Mouse (Mus musculus) limb, embryonic 11.5 days (tissue): ENCODE results near the gene Dnase1. TPM values are rescaled to one million over a fixed set of nuclear protein-coding genes. Genes with fewer than 3 reads are reported as not detected.
A peak's percentile ranks its signal among the peaks of the same experiment; 100 is the strongest.
"Not testable (repeated sequence)": the region's sequence is repeated elsewhere in the genome, so short reads cannot be mapped to it uniquely, and the experiment has no call there.

Experiments used
- ATAC-seq: fragments of 200-750 bp; cut with Nextera tagmentation; 2 replicates; pipeline ENCODE4 v1.8.0; 2017; ENCODE audit warnings: low read depth; ENCODE audit not compliant: insufficient number of reproducible peaks, low FRiP score, low TSS enrichment
- DNase-seq: peaks from one replicate; pipeline ENCODE4 v3.0.0-alpha.2; 2015; ENCODE audit warnings: low spot score
- H3K27ac ChIP-seq: fragments of 300-500 bp; sonication (generic); replicated peaks from 2 replicates; pipeline ENCODE4 v1.5.1; 2014; ENCODE audit warnings: low read depth, mild to moderate bottlenecking, low read length
- H3K27me3 ChIP-seq: fragments of 300-500 bp; sonication (generic); 2 replicates; pipeline ENCODE4 v1.6.1; 2014; ENCODE audit warnings: mild to moderate bottlenecking, low read length, mixed read lengths; ENCODE audit not compliant: control insufficient read depth, insufficient read depth
- H3K36me3 ChIP-seq: fragments of 300-500 bp; sonication (generic); 2 replicates; pipeline ENCODE4 v1.6.1; 2014; ENCODE audit warnings: mild to moderate bottlenecking, low read length, moderate library complexity, mixed read lengths; ENCODE audit not compliant: control insufficient read depth, insufficient read depth
- H3K4me1 ChIP-seq: fragments of 300-500 bp; sonication (generic); 2 replicates; pipeline ENCODE4 v1.6.1; 2014; ENCODE audit warnings: low read length, mixed read lengths; ENCODE audit not compliant: control insufficient read depth, insufficient read depth
- H3K4me2 ChIP-seq: fragments of 300-500 bp; sonication (generic); 2 replicates; pipeline ENCODE4 v1.6.1; 2014; ENCODE audit warnings: low read depth, mild to moderate bottlenecking, moderate library complexity; ENCODE audit not compliant: severe bottlenecking
- H3K4me3 ChIP-seq: fragments of 300-500 bp; sonication (generic); 2 replicates; pipeline ENCODE4 v1.5.1; 2014; ENCODE audit warnings: low read depth, low read length
- H3K9ac ChIP-seq: fragments of 300-500 bp; sonication (generic); 2 replicates; pipeline ENCODE4 v1.6.1; 2014; ENCODE audit warnings: mild to moderate bottlenecking, low read length
- H3K9me3 ChIP-seq: fragments of 300-500 bp; sonication (generic); 2 replicates; pipeline ENCODE4 v1.6.1; 2016; ENCODE audit warnings: low read length; ENCODE audit not compliant: control insufficient read depth
- WGBS: fragments of 180-500 bp; shearing (Covaris S2); extraction: QIAGEN DNeasy Blood & Tissue Kit; methylation state at CpG from one replicate; pipeline ENCODE4 v1.1.7; 2014; 5-methylcytosine and 5-hydroxymethylcytosine counted together
- polyA plus RNA-seq: library from polyadenylated mRNA; unstranded; fragments of >200 nt; fragmentation: Nextera tagmentation; extraction: Ambion mirVana; gene quantifications from 2 replicates; pipeline ENCODE4 v1.2.1, GENCODE M21; 2014

Dnase1 gene
- polyA plus RNA-seq, 1 experiment from 2014 or later = 4.1 TPM

GRCm38 (mm10) chr16:4064945-4065344 lies 28.2 kb downstream of the Dnase1 start:
- H3K4me2 ChIP-seq = no peak overlapping the region
- no peak overlapping the region for H3K27ac ChIP-seq
- no peaks in the 10 kb centered on the region for H3K9me3 ChIP-seq
- DNase-seq (no peak), ATAC-seq (no peak)
- no peak overlapping the region for H3K4me3 ChIP-seq
- peaks cover 33% of the 10 kb centered on the region for H3K36me3 ChIP-seq
- 92% methylated on average over 4 of the region's 4 CpGs for WGBS
- no peak overlapping the region for H3K9ac ChIP-seq
- H3K4me1 ChIP-seq = no peaks in the 10 kb centered on the region
- H3K27me3 ChIP-seq = no peaks in the 10 kb centered on the region

GRCm38 (mm10) chr16:4068588-4068987 lies 31.8 kb downstream of the Dnase1 start:
- peak; percentile 52 for DNase-seq
- H3K36me3 ChIP-seq = peaks cover 17% of the 10 kb centered on the region
- WGBS = 61% methylated on average over 8 of the region's 8 CpGs
- H3K27me3 ChIP-seq = no peaks in the 10 kb centered on the region
- ATAC-seq = no peak
- H3K9me3 ChIP-seq = no peaks in the 10 kb centered on the region
- no peak overlapping the region for H3K4me3 ChIP-seq
- H3K9ac ChIP-seq = no peak overlapping the region
- no peak overlapping the region for H3K27ac ChIP-seq
- H3K4me2 ChIP-seq = no peak overlapping the region
- no peaks in the 10 kb centered on the region for H3K4me1 ChIP-seq

- Histone ChIP-seq H3K27ac (no peak overlapping the region), H3K36me3 (no peaks in the 10 kb centered on the region), H3K9me3 (no peaks in the 10 kb centered on the region), H3K9ac (no peak overlapping the region), H3K4me3 (no peak overlapping the region), H3K4me1 (peaks cover 4% of the 10 kb centered on the region), H3K27me3 (no peaks in the 10 kb centered on the region), H3K4me2 (no peak overlapping the region)
- ATAC-seq (no peak), DNase-seq (no peak)
- WGBS = 74% methylated on average over 6 of the region's 6 CpGs
These were observed 37.6 kb downstream of the Dnase1 start for GRCm38 (mm10) chr16:4074297-4074696.

- DNase-seq (no peak), ATAC-seq (no peak)
- 80% methylated on average over 3 of the region's 3 CpGs for WGBS
- peaks cover 4% of the 10 kb centered on the region for H3K4me1 ChIP-seq
- H3K4me2 ChIP-seq = no peak overlapping the region
- H3K27me3 ChIP-seq = no peaks in the 10 kb centered on the region
- no peak overlapping the region for H3K9ac ChIP-seq
- no peak overlapping the region for H3K27ac ChIP-seq
- no peak overlapping the region for H3K4me3 ChIP-seq
- no peaks in the 10 kb centered on the region for H3K36me3 ChIP-seq
- H3K9me3 ChIP-seq = no peaks in the 10 kb centered on the region
These were observed 38.1 kb downstream of the Dnase1 start for GRCm38 (mm10) chr16:4074836-4075235.

GRCm38 (mm10) chr16:4077384-4078061 lies 40.8 kb downstream of the Dnase1 start, which contains the start of gene Trap1:
Trap1 (minus strand) TSS chr16:4077827.
- no peaks in the 10 kb centered on the region for H3K36me3 ChIP-seq
- H3K9ac ChIP-seq = peak within 1 kb of the TSS; percentile 81
- H3K4me3 ChIP-seq = peak within 1 kb of the TSS; percentile 95
- WGBS = under 1% methylated on average over 58 of the region's 58 CpGs
- DNase-seq = peak; percentile 95
- H3K27me3 ChIP-seq = no peaks in the 10 kb centered on the region
- H3K4me1 ChIP-seq = peaks cover 4% of the 10 kb centered on the region
- no peaks in the 10 kb centered on the region for H3K9me3 ChIP-seq
- ATAC-seq = peak; percentile 92
- peak within 1 kb of the TSS; percentile 65 for H3K27ac ChIP-seq
- peak within 1 kb of the TSS; percentile 60 for H3K4me2 ChIP-seq

GRCm38 (mm10) chr16:4078302-4078701 lies 41.6 kb downstream of the Dnase1 start:
- not testable (repeated sequence) for H3K36me3 ChIP-seq, DNase-seq, H3K9ac ChIP-seq, H3K4me1 ChIP-seq, ATAC-seq, H3K27ac ChIP-seq, H3K27me3 ChIP-seq, H3K9me3 ChIP-seq
- WGBS = 76% methylated on average over 10 of the region's 10 CpGs
- Histone ChIP-seq H3K4me3 (peak overlapping the region; percentile 95; the same call in 1 of the 2 replicates), H3K4me2 (peak overlapping the region; percentile 60; the same call in 1 of the 2 replicates)

- no peak overlapping the region for H3K4me2 ChIP-seq
- no peak for DNase-seq
- no peak for ATAC-seq
- H3K9ac ChIP-seq = no peak overlapping the region
- peaks cover 4% of the 10 kb centered on the region for H3K4me1 ChIP-seq
- 78% methylated on average over 1 of the region's 1 CpGs for WGBS
- no peak overlapping the region for H3K4me3 ChIP-seq
- peaks cover 7% of the 10 kb centered on the region for H3K36me3 ChIP-seq
- H3K27me3 ChIP-seq = no peaks in the 10 kb centered on the region
- no peaks in the 10 kb centered on the region for H3K9me3 ChIP-seq
- no peak overlapping the region for H3K27ac ChIP-seq
These were observed 42.9 kb downstream of the Dnase1 start for GRCm38 (mm10) chr16:4079656-4080055.

DNA sequence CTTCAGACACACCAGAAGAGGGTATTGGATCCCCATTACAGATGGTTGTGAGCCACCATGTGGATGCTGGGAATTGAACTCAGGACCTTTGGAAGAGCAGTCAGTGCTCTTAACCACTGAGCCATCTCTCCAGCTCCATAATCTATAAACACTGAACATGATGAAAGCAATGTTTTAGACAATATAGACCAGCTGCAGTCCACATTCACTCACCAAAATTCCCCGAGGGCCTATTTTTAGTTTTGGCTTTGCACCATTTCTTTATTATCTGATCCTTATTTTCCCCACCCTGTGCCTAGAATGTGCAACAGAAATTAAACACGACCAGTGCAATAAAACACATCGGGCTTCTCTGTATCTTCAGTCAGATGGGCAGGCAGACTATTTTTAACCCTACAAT lies 43.7 kb downstream of the Dnase1 start:
- not testable (repeated sequence) for H3K27ac ChIP-seq, H3K9ac ChIP-seq, ATAC-seq, H3K9me3 ChIP-seq, H3K27me3 ChIP-seq, DNase-seq, H3K4me1 ChIP-seq, H3K4me3 ChIP-seq, H3K4me2 ChIP-seq
- WGBS = 73% methylated on average over 3 of the region's 3 CpGs
- H3K36me3 ChIP-seq = peaks cover 15% of the 10 kb centered on the region

- Histone ChIP-seq H3K4me1 (no peaks in the 10 kb centered on the region), H3K27ac (no peak overlapping the region), H3K27me3 (no peaks in the 10 kb centered on the region), H3K4me2 (no peak overlapping the region), H3K9ac (no peak overlapping the region), H3K9me3 (no peaks in the 10 kb centered on the region), H3K4me3 (no peak overlapping the region), H3K36me3 (peaks cover 40% of the 10 kb centered on the region)
- no peak for ATAC-seq
- 98% methylated on average over 7 of the region's 7 CpGs for WGBS
- no peak for DNase-seq
These were observed 48.3 kb downstream of the Dnase1 start for GRCm38 (mm10) chr16:4085051-4085450.
